Mouse (Mus musculus) hindbrain, embryonic 13.5 days (tissue): ENCODE data around the gene Rap1gds1. TPM values are rescaled to one million over a fixed set of nuclear protein-coding genes. Genes with fewer than 3 reads are reported as not detected.

Source experiments
- ATAC-seq: fragments of 200-750 bp; cut with Nextera tagmentation; 2 replicates; pipeline ENCODE4 v1.8.0; 2017; ENCODE audit warnings: moderate TSS enrichment; ENCODE audit not compliant: low FRiP score
- H3K27ac ChIP-seq: fragments of 300-500 bp; sonication (generic); 2 replicates; pipeline ENCODE4 v1.5.1; 2015; ENCODE audit warnings: inconsistent platforms, mild to moderate bottlenecking, moderate library complexity
- H3K27me3 ChIP-seq: fragments of 300-500 bp; sonication (generic); 2 replicates; pipeline ENCODE4 v1.6.1; 2015; ENCODE audit warnings: mild to moderate bottlenecking, inconsistent platforms
- H3K36me3 ChIP-seq: fragments of 300-500 bp; sonication (generic); 2 replicates; pipeline ENCODE4 v1.6.1; 2015; ENCODE audit warnings: mild to moderate bottlenecking, inconsistent platforms
- H3K4me1 ChIP-seq: fragments of 300-500 bp; sonication (generic); replicated peaks from 2 replicates; pipeline ENCODE4 v1.6.1; 2015; ENCODE audit warnings: inconsistent platforms
- H3K4me2 ChIP-seq: fragments of 300-500 bp; sonication (generic); 2 replicates; pipeline ENCODE4 v1.6.1; 2015; ENCODE audit warnings: inconsistent platforms, mild to moderate bottlenecking, moderate library complexity
- H3K4me3 ChIP-seq: fragments of 300-500 bp; sonication (generic); 2 replicates; pipeline ENCODE4 v1.5.1; 2015; ENCODE audit warnings: mild to moderate bottlenecking, inconsistent platforms
- H3K9ac ChIP-seq: fragments of 300-500 bp; sonication (generic); 2 replicates; pipeline ENCODE4 v1.6.1; 2015; ENCODE audit warnings: mild to moderate bottlenecking, inconsistent platforms
- H3K9me3 ChIP-seq: fragments of 300-500 bp; sonication (generic); 2 replicates; pipeline ENCODE4 v1.6.1; 2016; ENCODE audit warnings: inconsistent platforms
- WGBS: fragments of 180-500 bp; shearing (Covaris S2); methylation state at CpG from one replicate; pipeline ENCODE4 v1.1.7; 2015; 5-methylcytosine and 5-hydroxymethylcytosine counted together
- polyA plus RNA-seq: library from polyadenylated mRNA; unstranded; fragments of >200 nt; fragmentation: Nextera tagmentation; extraction: Ambion mirVana; gene quantifications from 2 replicates; pipeline ENCODE4 v1.2.1, GENCODE M21; 2015

The Rap1gds1 gene
- polyA plus RNA-seq, 1 experiment from 2014 or later = 67.3 TPM

DNA sequence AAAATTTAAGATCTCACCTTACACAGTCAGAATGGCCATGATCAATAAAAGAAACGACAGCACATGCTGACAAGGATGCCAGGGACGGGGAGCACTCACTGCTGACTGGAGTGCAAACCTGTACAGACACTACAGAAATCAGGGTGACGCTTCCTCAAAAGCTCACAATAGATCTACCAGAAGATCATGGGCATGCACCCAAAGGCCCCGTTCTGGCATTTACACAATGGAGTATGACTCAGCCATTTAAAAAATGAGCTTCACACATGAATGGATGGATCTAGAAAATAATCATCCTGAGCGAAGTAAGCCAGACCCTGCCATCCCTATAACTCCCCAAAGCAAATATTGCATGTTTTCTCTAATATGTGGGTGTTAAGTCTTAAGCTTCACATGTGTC is 87.0 kb downstream of the Rap1gds1 start:
- Histone ChIP-seq H3K9me3 (peaks cover 5% of the 10 kb centered on the region), H3K36me3 (peaks cover 5% of the 10 kb centered on the region), H3K27me3 (no peaks in the 10 kb centered on the region), H3K4me2 (no peak overlapping the region), H3K4me3 (no peak overlapping the region), H3K4me1 (no peaks in the 10 kb centered on the region), H3K9ac (no peak overlapping the region), H3K27ac (no peak overlapping the region)
- ATAC-seq = no peak
- 94% methylated on average over 5 of the region's 5 CpGs for WGBS

DNA sequence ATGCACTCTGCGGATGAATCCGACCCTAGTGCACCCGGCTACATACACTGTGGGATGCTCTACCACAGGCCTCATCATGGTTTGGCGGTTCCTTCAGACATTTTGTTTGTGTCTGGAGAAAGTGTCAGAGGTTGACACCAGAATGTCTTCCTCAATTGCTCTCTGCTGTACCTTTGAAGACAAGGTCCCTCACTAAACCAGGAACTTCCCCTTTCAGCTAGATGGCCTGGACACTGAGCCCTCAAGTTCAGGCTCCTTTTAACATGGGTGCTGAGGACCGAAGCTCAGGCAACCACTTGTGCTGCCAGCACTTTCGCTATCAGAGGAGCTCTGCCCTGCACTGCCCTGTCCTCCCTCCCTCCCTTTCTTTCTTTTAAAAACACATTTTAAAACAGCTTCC is 92.8 kb downstream of the Rap1gds1 start:
- Histone ChIP-seq H3K36me3 (peaks cover 2% of the 10 kb centered on the region), H3K4me2 (no peak overlapping the region), H3K9me3 (peaks cover 2% of the 10 kb centered on the region), H3K4me3 (no peak overlapping the region), H3K27me3 (no peaks in the 10 kb centered on the region), H3K9ac (no peak overlapping the region), H3K27ac (no peak overlapping the region), H3K4me1 (no peaks in the 10 kb centered on the region)
- no peak for ATAC-seq
- 96% methylated on average over 6 of the region's 6 CpGs for WGBS

DNA sequence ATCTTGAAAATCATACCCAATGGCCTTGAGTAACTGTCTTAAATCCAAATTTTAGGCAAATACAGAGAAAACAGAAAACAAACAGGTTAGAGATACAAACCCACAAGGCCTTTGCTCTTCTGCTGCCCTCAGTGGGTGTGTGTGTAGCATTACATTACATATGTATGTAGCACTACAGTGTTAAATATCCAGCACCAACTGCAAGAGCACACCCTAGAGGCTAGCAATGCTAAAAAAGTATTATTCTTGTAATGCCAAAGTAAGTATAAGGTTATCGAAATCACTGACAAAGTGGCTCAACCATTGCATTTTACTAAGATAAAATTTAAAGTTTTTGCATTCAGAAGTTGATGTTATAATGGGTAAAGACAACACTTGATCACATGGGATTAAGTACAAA is 97.6 kb downstream of the Rap1gds1 start:
- Histone ChIP-seq H3K9me3 (no peaks in the 10 kb centered on the region), H3K4me1 (no peaks in the 10 kb centered on the region), H3K9ac (no peak overlapping the region), H3K27ac (no peak overlapping the region), H3K36me3 (peaks cover 15% of the 10 kb centered on the region), H3K27me3 (no peaks in the 10 kb centered on the region), H3K4me2 (no peak overlapping the region), H3K4me3 (no peak overlapping the region)
- ATAC-seq = no peak
- 98% methylated on average over 1 of the region's 1 CpGs for WGBS

DNA sequence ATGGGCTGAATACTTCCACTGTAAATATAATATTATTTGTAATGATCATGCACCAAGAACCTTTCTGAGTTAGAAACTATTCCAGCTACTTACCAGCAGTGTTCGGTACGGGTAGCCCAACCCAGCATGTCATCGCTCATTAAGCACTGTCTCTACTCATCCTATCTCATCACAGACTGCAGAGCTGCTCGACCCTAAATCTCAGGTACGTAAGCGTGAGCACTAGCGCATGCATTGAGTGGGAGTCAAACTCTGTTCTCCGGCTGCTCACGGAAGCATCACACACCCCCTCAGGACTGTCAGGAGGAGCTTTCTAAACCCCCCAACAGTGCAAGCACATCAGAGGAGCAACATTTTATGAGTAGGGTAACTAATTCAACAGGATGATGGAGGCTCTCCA is 107.4 kb downstream of the Rap1gds1 start:
- no peak overlapping the region for H3K9ac ChIP-seq
- no peak overlapping the region for H3K27ac ChIP-seq
- H3K9me3 ChIP-seq = no peaks in the 10 kb centered on the region
- peaks cover 7% of the 10 kb centered on the region for H3K36me3 ChIP-seq
- H3K4me2 ChIP-seq = no peak overlapping the region
- WGBS = 89% methylated on average over 9 of the region's 9 CpGs
- ATAC-seq = no peak
- no peaks in the 10 kb centered on the region for H3K27me3 ChIP-seq
- no peak overlapping the region for H3K4me3 ChIP-seq
- no peaks in the 10 kb centered on the region for H3K4me1 ChIP-seq

DNA sequence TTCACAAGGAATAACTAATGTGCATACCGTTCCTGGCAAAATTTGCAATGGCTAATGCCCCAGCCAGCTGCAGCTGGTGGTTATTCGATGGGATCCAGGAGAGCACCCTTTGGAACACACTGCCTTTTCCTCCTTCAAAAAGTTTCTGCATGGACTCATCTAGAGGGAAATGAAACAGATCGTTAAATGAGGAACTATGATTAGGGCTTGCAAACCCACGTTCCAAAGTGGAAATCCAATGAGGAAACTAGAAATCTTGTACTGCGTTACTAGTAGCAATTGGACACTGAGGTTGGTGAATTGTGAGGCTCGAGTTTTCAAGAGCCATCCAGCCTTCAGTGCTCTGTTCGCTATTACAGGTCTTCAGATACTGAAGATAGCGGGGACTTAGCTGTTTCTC is 116.5 kb downstream of the Rap1gds1 start:
- H3K9me3 ChIP-seq = no peaks in the 10 kb centered on the region
- no peak overlapping the region for H3K27ac ChIP-seq
- ATAC-seq = no peak
- H3K9ac ChIP-seq = no peak overlapping the region
- 95% methylated on average over 8 of the region's 8 CpGs for WGBS
- H3K4me1 ChIP-seq = no peaks in the 10 kb centered on the region
- H3K4me2 ChIP-seq = no peak overlapping the region
- H3K27me3 ChIP-seq = no peaks in the 10 kb centered on the region
- no peak overlapping the region for H3K4me3 ChIP-seq
- peaks cover 53% of the 10 kb centered on the region for H3K36me3 ChIP-seq

DNA sequence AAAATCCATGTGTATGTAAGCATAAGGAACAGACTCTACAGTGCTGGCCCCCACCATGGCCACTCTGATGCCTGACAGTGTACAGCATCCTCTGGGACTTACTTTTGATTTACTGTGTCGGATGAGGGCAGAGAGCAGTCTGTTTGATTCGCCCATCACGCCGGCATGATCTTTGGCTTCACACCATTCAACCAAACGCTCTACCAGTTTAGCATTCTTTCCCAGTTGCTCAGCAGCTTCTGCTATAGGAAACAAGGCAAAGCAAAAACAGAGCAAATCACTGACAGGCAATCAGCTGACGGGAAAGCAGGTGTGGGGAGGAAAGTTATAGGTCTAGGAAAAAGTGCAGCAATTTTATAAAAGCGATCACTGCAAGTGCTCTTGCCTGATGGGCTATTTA is 119.8 kb downstream of the Rap1gds1 start:
- no peaks in the 10 kb centered on the region for H3K4me1 ChIP-seq
- H3K27me3 ChIP-seq = no peaks in the 10 kb centered on the region
- ATAC-seq = no peak
- H3K4me3 ChIP-seq = no peak overlapping the region
- H3K9me3 ChIP-seq = no peaks in the 10 kb centered on the region
- no peak overlapping the region for H3K27ac ChIP-seq
- 94% methylated on average over 7 of the region's 7 CpGs for WGBS
- peaks cover 47% of the 10 kb centered on the region for H3K36me3 ChIP-seq
- H3K9ac ChIP-seq = no peak overlapping the region
- no peak overlapping the region for H3K4me2 ChIP-seq

DNA sequence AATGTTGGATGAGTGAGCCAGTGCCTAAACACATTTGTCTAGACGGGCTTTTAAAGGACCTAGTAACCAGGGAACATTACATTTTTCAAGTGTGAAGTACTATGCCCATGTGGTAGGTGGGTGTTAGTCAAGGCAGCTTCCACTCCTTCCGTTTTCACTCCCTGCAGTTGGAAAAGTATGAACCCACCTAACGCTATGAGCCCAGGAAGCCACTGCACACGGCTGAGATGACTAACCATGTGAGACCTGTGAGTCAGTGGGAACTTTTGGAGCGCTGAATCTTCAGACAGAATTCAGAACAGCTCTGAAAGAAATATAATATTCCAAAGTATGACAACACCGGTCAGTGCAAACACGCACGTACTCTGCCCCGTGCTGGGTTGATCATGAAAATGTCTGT is 125.9 kb downstream of the Rap1gds1 start:
- no peak overlapping the region for H3K27ac ChIP-seq
- ATAC-seq = no peak
- H3K9ac ChIP-seq = no peak overlapping the region
- WGBS = 95% methylated on average over 9 of the region's 9 CpGs
- no peak overlapping the region for H3K4me3 ChIP-seq
- no peaks in the 10 kb centered on the region for H3K27me3 ChIP-seq
- H3K36me3 ChIP-seq = peaks cover 40% of the 10 kb centered on the region
- H3K4me2 ChIP-seq = no peak overlapping the region
- no peaks in the 10 kb centered on the region for H3K9me3 ChIP-seq
- no peaks in the 10 kb centered on the region for H3K4me1 ChIP-seq

DNA sequence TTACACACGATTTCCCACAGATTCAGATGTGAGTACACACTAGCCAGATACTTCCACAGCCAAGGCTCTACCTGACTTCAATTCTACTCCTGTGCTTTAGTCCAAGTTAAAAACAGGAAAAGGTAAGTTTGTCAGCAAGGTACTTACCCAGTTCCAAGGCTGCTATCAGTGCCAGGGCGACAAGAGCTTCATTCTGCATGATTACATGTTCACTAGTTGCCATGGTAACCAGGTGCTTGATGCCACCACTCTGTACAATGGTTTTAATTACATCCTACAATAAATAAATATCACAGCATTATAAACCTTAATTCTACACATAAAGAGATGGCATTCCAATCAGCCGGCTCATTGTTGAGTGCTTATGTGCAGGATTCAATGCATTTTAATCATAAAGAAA is 129.5 kb downstream of the Rap1gds1 start:
- ATAC-seq = no peak
- Histone ChIP-seq H3K27me3 (no peaks in the 10 kb centered on the region), H3K36me3 (peaks cover 32% of the 10 kb centered on the region), H3K4me1 (0 out of 2 replicates have a peak, but pooled peaks cover 6% of the 10 kb centered on the region), H3K27ac (no peak overlapping the region), H3K9ac (no peak overlapping the region), H3K4me3 (no peak overlapping the region), H3K4me2 (no peak overlapping the region), H3K9me3 (no peaks in the 10 kb centered on the region)
- 85% methylated on average over 3 of the region's 3 CpGs for WGBS

DNA sequence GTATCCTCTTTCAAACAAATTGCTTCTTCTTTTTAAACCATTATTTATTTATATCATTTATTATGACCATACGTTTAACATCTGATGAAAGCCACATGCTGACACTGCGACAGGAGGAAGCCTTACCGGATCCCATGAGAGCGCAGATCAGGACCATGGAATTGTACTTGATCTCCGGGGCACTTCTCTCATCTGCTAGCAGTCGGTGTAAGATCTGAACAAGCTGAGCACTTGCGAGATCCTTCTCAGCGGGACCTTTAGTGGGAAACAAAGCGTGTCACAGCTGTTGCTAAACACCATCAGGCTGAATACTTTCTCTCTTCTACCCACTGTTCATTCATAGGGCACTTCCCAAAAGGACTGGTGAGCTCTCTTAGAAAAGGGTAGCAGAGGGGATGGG is 133.4 kb downstream of the Rap1gds1 start:
- 36% methylated on average over 9 of the region's 9 CpGs for WGBS
- H3K27ac ChIP-seq = no peak overlapping the region
- no peaks in the 10 kb centered on the region for H3K9me3 ChIP-seq
- H3K4me1 ChIP-seq = 0 out of 2 replicates have a peak, but pooled peaks cover 6% of the 10 kb centered on the region
- ATAC-seq = no peak
- no peaks in the 10 kb centered on the region for H3K27me3 ChIP-seq
- no peak overlapping the region for H3K9ac ChIP-seq
- peaks cover 50% of the 10 kb centered on the region for H3K36me3 ChIP-seq
- no peak overlapping the region for H3K4me2 ChIP-seq
- no peak overlapping the region for H3K4me3 ChIP-seq

DNA sequence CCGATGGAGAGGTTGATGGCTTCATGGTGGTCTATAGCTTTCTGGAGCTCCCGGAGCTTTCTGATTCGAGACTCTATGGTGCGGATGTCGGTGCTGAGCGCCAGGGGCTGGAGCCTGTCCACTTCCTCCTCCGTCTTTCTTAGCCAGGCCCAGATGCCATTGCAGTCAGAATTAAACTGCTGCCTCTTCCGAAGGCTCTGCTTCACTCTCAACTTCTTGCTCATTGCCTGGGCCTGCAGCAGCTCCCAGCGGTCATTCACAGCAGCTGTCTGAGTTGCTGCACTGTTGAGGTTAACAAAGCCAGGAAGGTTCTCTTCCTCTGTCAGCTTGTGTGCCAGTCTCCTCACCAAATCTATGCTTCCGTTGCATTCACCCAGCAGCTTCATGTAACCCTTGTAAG is 137.8 kb downstream of the Rap1gds1 start:
- 97% methylated on average over 10 of the region's 10 CpGs for WGBS
- Histone ChIP-seq H3K4me1 (0 out of 2 replicates have a peak, but pooled peaks cover 6% of the 10 kb centered on the region), H3K4me2 (no peak overlapping the region), H3K9me3 (0 out of 2 replicates have a peak, but pooled peaks cover 4% of the 10 kb centered on the region), H3K36me3 (peaks cover 44% of the 10 kb centered on the region), H3K27ac (no peak overlapping the region), H3K4me3 (no peak overlapping the region), H3K9ac (no peak overlapping the region), H3K27me3 (no peaks in the 10 kb centered on the region)
- ATAC-seq = no peak

DNA sequence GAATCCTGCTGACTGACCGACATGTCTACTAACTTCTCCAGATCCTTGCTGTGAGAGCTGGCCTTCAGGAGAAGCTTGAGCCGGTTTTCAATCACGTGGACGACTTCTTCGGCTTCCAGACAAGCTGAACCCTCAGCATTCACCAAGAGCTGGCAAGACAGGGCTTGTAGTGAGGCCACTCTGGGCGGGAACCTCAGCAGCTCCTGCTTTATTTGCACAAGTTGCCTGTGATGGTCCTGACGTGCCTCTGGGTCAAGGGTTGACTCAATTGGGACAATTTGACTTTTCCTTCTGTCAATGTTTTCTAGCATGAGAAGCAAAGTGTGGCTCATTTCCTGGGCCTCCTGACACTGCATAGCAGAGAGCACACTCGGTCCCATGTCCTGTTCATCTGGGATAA is 138.2 kb downstream of the Rap1gds1 start:
- no peak overlapping the region for H3K27ac ChIP-seq
- WGBS = 95% methylated on average over 8 of the region's 8 CpGs
- peaks cover 44% of the 10 kb centered on the region for H3K36me3 ChIP-seq
- ATAC-seq = no peak
- no peaks in the 10 kb centered on the region for H3K27me3 ChIP-seq
- H3K9me3 ChIP-seq = 0 out of 2 replicates have a peak, but pooled peaks cover 4% of the 10 kb centered on the region
- no peak overlapping the region for H3K4me2 ChIP-seq
- no peak overlapping the region for H3K4me3 ChIP-seq
- 0 out of 2 replicates have a peak, but pooled peaks cover 6% of the 10 kb centered on the region for H3K4me1 ChIP-seq
- no peak overlapping the region for H3K9ac ChIP-seq

DNA sequence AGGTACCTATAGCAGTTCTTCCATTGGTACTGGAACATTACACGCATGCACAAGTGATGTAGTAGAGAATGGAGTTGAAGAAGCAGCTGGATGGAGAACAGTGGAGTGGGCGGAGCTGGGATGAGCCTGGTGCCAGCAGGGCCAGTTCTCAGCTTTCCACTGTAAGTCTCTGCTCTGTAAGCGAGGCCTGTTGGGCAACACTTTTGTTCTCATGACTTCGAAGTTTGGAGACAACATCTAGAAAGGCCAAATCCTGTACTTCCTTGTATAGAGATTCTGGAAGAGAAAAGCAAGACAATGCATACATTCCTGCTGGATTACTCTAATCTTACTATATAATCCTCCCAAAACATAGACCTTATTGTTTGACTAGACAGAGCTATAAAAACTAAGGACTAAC is 147.6 kb downstream of the Rap1gds1 start:
- no peaks in the 10 kb centered on the region for H3K27me3 ChIP-seq
- 94% methylated on average over 4 of the region's 4 CpGs for WGBS
- no peaks in the 10 kb centered on the region for H3K9me3 ChIP-seq
- H3K4me1 ChIP-seq = no peaks in the 10 kb centered on the region
- H3K4me2 ChIP-seq = no peak overlapping the region
- no peak for ATAC-seq
- peaks cover 27% of the 10 kb centered on the region for H3K36me3 ChIP-seq
- H3K4me3 ChIP-seq = no peak overlapping the region
- H3K9ac ChIP-seq = no peak overlapping the region
- no peak overlapping the region for H3K27ac ChIP-seq

DNA sequence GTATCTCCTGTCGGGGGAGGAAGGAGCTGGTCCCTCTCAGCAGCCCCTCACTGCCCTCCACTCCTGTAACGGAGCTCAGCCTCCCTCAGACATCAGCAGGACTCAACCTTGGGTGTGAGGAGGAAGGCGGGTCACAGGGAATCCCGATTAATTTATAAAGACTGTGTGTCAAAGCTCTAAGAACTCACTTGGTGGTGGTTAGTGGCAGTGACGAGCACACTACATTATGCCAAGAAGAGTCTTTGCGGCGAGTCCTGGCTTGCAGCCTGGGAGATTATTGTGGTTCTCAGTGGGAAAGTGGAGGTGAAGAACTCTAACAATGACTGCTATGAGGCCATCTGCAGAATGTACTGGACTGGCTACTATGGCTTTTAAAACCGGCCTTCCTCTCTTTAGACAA is 148.8 kb downstream of the Rap1gds1 start:
- no peak overlapping the region for H3K4me2 ChIP-seq
- ATAC-seq = no peak
- no peaks in the 10 kb centered on the region for H3K4me1 ChIP-seq
- no peak overlapping the region for H3K9ac ChIP-seq
- H3K27ac ChIP-seq = no peak overlapping the region
- H3K4me3 ChIP-seq = no peak overlapping the region
- 82% methylated on average over 8 of the region's 8 CpGs for WGBS
- H3K27me3 ChIP-seq = no peaks in the 10 kb centered on the region
- H3K9me3 ChIP-seq = no peaks in the 10 kb centered on the region
- H3K36me3 ChIP-seq = peaks cover 27% of the 10 kb centered on the region
